Mouse (Mus musculus) v-Abl transformed pro-B cells (cell line): ENCODE data around the gene Mtx3.
"Not testable (repeated sequence)": the region's sequence is repeated elsewhere in the genome, so short reads cannot be mapped to it uniquely, and the experiment has no call there.

Experiments
- in situ Hi-C, 2 experiments: fragments of 400-800 bp; cut with MboI; formaldehyde crosslinking; loops; one replicate each; pipeline ENCODE4 v1.15.1; 2025; ENCODE audit not compliant: unreplicated experiment in 2 of 2

The Mtx3 gene

DNA sequence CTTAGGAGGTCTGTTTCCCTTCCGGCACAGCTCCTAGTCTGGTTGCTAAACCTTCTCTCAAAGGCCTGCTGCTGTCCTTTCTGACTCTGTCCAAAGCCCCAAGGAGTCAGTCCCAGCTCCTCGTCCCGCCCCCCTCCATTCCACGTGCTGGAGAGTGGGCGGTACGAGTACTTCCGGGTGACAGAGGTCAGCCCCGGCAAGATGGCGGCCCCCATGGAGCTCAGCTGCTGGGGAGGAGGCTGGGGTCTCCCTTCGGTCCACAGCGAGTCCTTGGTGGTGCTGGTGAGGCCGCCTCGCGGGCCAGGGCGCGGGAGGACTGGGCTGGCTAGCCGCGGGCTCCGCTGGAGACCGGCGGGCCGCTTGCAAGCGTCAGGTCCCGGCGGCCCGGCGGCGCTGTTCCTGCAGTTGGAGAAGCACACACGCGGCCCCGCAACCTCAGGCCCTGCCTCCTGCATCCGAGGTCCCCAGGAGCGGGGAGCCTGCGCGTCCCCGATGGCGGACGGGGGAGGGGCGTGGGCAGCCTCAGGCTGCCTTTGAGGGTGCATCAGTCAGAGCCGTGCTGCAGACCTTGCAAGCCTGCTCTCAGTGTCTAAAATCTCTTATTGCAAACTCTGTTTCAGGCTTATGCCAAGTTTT, at the start of gene Mtx3:
Gene Mtx3, plus strand, starts transcription at position 175 of the 636 bp plus-strand sequence.
- in situ Hi-C loops = no loop called here

DNA sequence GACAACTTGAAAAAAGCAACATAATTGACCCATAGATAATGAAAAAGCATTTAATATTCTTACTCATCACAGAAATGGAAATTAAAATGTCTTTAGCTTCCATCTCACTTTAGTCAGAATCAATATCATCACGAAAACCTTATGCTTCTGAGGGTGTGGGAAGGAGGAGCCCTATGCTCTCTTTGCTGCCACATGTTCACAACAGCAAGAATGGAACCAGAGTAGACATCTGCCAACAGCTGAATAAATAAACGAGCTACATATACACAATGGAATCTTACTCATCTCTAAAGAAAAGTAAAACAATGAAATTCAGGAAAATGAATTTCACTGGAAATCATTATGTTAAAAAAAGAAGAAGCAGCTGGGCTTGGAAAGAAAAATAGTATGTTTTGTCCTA, 45.7 kb upstream of the Mtx3 start:
- in situ Hi-C loops = no loop called here

DNA sequence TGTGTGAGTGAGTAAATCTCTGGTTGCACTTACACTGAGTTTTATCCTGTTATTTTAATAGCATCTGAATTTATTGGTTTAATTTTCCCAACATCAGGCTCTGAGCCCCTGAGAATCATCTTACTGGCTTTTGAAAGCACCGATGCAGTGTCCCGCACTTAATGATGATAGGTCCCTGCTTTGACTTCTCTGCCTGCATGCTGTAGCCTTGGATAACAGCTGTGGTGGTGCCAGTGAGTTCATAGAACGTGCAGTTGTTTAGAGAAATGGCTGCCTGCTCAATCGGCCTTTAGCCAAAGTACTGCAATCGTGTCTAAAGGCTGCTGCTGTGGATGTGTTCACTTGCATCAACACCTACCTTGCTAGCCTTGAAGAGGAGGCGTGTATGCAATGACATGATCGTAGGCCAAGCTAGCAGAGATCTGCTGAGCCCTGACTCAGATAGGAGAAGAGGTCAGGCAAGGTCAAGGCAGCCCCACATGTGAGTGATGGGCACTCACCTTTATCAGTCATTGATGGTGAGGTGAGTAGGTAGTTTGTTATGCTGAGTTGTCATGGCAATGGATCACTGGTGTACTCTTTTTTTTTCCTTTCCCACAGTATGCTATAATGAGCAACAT, 45.1 kb upstream of the Mtx3 start:
- in situ Hi-C loops = no loop called here

DNA sequence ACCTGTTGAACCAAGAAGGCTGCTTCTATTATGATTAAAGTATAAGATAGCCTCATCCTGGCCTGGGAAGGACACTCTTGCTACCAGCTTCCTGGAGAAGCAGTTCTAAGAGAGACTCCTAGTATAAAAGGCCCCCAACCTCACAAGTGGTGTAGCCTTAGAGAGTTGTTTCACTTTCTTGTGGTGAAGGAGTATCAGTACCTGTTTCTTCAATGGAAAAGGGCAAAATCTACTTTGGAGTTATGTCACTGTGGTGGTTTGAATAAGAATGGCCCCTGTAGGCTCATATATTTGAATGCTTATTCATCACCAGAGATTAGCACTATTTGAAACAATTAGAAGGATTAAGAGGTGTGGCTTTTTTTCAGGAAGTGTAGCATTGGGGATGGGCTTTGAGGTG, 37.8 kb upstream of the Mtx3 start:
- in situ Hi-C loops = no loop called here

DNA sequence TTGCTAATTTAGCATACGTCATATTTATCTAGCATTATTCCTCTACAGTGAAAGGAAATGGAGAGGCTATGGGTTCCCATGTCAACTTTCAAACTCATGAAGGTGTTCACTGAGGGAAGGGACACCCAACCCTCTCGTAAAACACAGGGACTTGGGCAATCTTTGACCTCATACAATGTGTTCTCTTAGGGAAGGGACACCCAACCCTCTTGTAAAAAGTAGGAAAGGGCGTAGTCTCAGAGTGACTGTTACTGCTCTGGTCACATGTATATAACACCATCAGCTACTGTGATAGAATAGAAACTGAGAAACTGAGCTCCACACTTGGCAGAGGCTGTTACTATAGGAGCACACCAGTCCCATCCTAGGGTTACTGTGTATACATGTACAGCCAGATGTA, 36.7 kb upstream of the Mtx3 start:
- in situ Hi-C loops = no loop called here

DNA sequence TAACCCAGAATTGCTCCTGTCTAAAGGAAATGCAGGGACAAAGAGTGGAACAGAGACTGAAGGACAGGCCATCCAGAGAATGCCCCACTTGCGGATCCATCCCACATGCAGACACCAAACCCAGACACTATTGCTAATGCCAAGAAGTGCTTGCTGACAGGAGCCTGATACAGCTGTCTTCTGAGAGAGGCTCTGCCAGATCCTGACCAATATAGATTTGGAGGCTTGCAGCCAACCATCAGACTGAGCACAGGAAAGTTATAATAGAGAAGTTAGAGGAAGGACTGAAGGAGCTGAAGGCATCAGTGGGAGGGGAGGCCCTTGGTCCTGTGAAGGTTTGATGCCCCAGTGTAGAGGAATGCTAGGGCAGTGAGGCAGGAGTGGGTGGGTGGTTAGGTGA, 34.0 kb upstream of the Mtx3 start:
- in situ Hi-C loops = not testable (repeated sequence)

DNA sequence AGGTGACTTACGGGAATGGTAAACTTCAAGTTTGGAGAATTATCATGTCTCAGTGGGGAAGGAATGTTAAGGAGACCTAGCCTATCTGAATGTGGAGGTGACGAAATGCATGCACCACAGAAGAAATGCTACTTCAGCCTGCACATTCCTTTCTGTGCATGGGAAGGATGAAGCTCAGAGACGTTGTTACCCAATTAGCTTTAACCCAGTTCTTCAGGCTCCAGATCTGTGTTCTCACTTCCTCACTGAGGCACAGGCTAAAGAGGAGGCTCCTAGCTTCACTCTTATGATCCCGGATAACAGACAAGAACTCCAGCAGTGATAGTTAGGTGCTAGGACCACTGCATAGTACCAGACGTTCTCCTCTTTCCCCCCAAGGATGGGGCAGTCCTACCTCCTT, 28.2 kb upstream of the Mtx3 start:
- in situ Hi-C loops = no loop called here

DNA sequence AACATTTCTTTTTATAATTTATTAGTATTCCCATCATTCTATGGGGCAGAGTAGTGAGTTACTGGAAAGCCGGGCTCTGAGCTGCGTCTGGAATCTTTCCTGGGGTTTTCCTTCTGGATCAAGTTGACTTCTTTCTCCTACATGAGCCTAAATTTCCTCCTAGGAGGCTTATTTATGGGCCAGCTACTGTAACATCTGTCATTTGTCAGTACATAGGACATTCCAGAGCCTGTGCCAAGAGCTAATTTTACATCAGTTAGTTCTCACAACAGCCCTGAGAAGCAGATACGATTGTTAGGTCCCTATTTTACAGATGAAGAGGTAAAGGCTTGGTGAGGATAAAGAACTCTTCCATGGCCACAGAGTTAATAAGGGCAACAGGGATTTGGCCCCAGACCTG, 27.2 kb upstream of the Mtx3 start:
- in situ Hi-C loops = no loop called here

DNA sequence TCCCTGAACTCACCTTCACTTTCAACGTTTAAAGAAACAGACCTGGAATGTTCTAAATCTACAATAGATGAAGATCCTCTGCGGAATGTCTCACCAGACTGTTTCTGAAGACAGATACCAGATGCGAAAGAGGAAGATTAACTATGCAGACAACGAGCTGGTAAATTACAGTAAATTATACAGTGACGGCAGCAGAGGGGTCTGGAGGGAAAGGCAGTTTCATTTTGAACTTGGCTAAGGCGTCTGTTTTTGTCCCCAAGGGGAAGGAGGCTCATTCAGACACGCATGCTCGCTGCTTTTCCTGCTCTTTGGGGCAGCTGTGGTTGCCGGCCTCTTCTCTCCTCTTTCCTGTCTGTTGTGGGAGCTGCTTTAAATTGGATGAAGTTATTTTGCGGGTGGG, 15.7 kb upstream of the Mtx3 start:
- in situ Hi-C loops = no loop called here

DNA sequence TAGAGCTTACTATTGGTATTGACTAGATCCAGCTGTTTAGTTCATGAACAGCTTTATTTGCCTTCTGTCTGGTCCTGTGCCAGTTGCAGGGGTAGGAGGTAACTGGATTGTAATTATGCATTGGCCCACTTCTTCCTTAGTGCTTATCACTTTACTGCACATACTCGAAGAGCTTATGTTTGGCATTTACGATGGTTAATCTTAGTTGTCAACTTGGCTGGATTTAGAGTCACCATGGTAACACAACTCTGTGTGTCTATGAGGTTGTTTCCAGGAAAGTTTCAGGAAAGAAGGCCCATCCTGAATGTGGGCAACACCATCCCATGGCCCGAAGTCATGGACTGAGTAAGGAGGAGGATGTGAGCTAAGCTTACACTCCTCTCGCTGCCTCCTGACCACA, 11.4 kb upstream of the Mtx3 start:
- in situ Hi-C loops = no loop called here

DNA sequence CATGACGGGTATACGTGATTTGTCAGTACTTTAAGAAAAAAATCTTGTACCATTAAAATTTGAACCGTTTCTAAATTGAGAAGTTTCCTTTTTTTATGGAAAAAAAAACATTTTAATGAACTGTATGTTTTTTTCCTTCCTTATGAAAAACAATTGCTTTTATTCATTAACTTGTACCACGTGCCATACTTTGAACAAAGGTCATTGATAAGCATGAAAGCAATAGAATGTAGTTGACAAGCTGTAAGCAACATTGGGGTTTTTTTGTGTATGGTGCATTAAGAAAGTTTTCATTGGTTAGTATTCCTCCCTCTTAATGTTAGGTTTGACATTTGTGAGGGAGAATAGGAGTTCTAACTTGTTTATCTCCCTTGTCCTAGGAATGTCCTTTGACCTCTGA, 1.9 kb downstream of the Mtx3 start:
- in situ Hi-C loops = no loop called here

DNA sequence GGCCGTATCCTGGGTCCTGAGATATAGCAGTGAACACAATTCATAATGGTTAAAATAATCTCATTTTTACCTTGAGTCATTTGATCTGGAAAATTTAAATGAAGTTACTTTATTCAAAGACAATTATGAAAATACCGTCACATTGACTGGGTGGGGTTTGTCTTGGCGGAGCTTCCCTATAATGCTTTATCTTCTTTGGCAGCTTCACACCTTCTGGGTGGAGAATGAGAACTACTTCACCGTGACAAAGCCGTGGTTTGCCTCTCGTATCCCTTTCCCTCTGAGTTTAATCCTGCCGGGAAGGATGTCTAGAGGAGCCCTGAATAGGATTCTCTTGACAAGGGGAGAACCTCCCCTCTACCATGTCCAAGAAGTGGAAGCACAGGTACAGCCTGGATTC, 2.8 kb downstream of the Mtx3 start:
- in situ Hi-C loops = no loop called here

DNA sequence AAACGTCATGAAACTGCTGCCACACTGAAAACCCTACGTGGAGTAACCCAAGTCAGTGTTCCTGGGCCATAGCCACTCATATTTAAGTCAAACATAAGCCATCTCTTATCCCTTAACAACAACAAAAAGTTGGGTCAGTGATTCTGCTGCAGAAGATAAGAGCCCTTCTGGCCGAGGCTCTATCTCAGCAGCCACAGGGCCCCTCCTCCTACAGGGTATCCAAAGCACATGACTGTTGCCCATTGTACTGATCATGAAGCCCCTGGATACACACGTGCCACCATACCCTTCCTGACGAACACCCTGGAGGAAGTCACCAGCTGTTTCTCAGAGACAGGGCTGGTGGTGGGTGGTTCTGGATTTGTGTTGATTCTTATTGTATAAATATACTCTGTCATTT, 3.4 kb downstream of the Mtx3 start:
- in situ Hi-C loops = no loop called here

DNA sequence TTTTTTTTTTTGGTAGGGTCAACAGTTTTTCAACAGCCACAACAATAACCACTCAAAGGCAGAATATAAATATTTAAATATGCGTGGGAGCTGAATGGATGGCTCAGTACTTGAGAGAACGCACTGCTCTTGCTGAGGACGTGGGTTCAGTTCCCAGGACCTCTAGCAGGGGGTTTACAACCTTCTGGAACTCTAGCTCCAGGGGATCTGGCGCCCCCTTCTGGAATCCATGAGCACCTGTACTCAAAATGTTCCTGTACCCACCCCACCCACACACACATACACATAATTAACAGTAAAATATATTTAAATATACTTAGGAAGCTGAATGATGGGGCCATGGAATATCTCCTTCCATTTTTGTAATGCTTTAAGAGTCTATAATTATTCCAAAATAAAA, 11.3 kb downstream of the Mtx3 start:
- in situ Hi-C loops = no loop called here

DNA sequence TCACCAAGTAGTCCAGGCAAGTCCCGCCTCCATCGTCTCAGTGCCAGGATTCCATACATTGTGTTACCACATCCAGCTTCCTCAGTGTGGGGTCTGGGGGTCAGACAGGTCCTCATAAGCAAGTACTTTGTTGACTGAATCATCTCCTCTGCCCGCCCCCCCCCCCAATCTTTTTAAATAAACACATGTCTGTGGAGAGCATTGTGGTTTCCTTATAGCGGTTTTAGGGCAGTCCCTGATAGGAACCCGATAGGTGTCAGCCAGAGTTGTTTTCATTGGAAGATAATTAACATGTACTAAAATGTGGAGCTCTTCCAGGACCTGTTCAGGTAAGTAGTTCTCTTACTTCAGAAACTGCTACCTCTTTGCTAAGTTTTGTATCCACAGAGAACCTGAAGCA, 14.2 kb downstream of the Mtx3 start:
- in situ Hi-C loops = no loop called here

DNA sequence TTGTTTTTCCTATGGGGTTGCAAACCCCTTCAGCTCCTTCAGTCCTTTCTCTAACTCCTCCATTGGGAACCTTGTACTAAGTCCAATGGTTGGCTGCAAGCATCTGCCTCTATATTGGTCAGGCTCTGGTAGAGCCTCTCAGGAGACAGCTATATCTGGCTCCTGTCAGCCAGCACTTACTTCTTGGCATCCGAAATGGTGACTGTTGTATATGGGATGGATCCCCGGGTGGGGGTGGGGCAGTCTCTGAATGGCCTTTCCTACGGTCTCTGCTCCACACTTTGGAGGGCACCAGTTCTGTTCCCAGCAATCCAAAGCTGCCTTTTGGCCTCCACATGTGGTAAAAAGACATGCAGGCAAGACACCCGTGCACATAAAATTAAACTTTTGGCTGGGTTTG, 15.4 kb downstream of the Mtx3 start:
- in situ Hi-C loops = no loop called here

DNA sequence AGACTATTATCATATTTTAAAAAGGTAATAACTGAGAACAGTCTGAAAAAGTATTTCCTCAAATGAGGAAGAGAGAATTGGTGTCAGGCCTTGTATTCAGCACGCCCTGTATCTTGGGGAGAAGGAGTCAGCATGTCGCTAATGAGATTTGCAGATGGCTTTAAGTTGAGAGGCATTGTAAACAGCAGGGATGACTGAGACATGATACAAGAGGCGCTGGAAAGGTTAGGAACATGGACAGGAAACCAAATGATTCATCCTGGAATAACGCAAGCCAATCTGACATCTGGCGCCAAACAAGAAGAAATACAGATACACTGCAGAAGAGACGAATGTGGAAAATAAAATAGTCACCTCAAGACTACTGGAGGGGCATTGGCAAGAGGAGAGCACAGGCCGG, 20.8 kb downstream of the Mtx3 start:
- in situ Hi-C loops = no loop called here

DNA sequence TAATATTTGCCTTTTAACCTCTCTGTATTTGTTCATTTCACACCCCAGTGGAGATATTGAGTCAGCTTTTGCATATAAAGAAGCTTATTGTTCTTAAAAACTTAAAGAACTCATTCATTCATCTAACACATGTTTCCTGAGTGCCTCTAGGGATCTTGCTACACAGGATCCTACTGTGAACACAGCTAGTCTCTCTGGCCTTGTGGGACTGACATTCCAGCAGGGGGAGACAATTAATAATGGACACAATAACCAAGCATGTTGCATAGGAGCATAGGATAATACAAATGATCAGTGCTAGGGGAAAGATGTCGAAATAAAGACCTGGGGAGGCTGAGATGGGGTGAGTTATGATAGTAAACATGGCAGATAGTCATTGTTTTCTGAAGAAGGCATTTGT, 22.1 kb downstream of the Mtx3 start:
- in situ Hi-C loops = no loop called here

DNA sequence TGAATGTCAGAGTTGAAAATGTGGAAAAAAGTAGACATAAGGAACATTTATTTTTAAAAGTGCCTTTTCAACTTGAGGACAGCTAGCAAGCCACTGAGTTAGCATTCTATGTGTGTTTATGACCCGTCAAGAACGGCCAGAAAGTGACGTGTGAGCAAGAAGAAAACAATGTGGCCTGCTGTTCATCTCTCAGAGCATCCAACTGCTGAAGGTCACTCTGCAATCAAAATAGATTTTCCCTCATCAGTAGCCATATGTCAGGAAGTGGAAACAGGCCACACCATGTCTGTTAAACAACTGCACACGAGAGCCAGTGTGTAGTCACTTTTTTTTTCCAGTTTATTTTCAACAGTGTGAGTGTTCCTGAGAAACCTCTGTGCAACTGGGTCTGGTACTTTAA, 35.0 kb downstream of the Mtx3 start:
- in situ Hi-C loops = no loop called here

DNA sequence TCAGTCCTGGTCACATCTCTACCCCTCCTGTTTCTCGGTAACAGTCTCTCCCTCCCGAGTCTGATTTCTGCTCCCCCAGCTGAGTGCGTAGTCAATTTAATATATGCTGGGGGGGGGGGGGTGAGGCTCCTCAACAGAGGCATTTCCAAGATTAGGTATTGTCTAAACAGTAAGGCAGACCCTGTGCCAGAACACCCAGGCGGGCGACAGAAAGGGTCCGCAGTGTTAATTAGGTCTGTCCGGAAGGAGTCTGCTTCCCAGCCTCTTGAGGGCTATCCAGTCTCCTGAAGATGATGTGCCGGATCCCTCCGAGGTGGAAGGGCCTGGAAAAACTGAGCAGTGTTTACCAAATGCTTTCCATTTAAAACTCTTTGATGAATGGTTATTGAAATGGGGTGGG, 35.4 kb downstream of the Mtx3 start:
- in situ Hi-C loops = no loop called here

DNA sequence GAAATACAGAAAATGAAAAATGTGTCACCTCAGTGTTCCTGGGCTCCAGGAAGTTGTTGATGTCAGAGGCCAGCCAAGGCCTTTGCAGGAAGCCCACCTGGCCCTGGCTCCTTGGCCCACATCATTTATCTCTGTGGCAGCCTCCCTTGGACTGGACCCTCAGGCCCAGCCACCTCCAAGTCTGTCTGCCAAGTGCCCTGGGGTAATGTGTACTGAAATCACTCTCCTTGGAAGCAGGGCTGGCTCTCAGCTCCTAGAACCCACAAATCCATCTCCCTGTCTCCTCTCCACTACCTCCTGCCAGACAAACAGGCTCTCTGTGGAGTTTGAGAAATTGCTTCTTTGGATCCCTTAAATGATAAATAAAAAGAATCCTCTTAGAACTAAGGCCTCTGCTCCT, 36.0 kb downstream of the Mtx3 start:
- in situ Hi-C loops = no loop called here

DNA sequence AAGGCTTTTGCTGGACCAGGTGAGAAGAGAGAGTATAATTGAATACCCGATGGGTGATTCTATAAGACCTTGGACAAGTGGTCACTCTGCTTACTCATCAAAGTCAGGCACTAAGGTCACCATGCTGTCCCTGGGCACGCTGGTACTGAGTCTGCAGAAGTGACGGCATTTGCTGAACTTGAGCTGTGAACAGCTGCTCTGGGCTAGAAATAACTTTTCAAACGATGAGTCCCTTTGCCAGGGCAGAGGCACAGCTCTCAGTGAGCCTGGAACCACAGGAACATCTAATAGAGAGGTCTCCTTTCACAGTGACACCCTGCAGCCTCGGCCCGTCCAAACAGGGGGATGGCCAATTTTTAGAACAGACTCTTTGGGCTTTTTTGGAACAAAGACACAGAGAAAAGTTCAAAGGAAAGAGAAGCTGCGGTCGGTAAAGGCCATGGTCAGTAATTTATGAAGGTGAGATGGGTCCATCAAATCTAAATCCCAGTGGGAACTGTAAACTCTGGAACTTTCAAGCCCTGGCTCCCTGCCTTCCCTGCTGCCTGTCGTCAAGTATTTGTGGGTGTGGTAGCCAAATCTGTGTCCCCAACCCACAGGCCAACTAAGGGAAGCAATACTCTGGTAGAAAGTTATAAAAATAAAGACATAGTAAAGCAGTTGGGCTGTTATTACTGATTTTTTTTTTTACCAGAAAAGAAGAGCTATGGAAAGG, 37.9 kb downstream of the Mtx3 start:
- in situ Hi-C loops = no loop called here
